Mouse (Mus musculus) retina, postnatal 1 day (tissue): ENCODE measurements around the gene Tmppe.

Experiments
- DNase-seq: peaks from one replicate; pipeline ENCODE4 v3.0.0-alpha.2; 2012

Gene Tmppe

DNA sequence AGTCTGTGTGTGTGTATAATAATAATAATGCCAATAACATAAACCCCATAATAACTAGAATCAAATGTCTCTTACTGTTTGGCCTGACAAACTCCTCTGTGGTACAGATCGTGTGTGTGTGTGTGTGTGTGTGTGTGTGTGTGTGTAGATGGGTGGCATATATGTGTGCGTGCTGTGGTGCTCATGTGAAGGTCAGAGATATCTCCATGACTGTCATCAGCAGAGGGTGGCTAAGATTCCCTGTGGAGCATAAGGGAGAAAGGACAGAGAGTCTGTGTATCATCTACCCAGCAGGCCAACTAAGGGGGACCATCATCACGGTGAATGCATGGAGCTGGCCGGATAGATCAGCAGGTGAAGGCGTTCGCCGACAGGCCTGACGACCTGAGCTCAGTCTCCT lies 46.0 kb downstream of the Tmppe start:
- DNase-seq: no peak

- DNase-seq: no peak
Measured at GRCm38 (mm10) chr9:114448700-114449099, 47.8 kb downstream of the Tmppe start.

DNA sequence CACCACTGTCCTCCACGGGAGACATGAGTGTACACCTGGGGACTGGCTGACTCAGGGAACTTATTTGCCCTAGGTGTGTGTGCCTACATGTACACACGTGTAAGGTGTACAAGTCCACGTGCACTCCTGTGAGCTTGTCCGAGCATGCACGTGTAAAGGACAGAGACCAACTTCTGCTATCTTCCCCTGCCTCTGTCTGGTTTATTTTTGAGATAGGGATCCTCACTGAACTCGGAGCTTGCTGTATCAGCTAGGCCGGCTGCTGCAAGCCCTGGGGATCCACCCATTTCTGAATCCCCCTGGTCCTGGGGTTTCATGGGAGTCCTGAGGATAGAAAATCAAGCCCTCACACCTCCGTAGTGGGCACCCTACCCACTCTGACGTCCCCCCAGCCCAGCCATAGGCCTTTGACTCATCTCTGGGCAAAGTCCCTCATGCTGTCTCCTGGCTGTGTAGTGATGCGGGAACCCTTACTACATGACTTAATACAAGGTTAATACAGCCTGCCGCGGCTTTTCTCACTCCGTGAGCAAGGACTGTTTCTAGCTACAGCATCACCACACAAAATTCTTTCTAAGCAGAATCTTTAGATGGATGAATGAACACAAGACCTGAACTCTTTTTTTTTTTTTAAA lies 48.3 kb downstream of the Tmppe start:
- no peak for DNase-seq

- DNase-seq: no peak
Measured at GRCm38 (mm10) chr9:114451615-114452014, 50.7 kb downstream of the Tmppe start.

GRCm38 (mm10) chr9:114452418-114452817 lies 51.5 kb downstream of the Tmppe start:
- no peak for DNase-seq

GRCm38 (mm10) chr9:114455420-114455819 lies 54.5 kb downstream of the Tmppe start:
- no peak for DNase-seq
